Mouse (Mus musculus) liver, embryonic 11.5 days (tissue): ENCODE measurements around the gene Loxl4. TPM values are rescaled to one million over a fixed set of nuclear protein-coding genes. Genes with fewer than 3 reads are reported as not detected.

Source experiments
- ATAC-seq: fragments of 200-750 bp; cut with Nextera tagmentation; replicated peaks from 2 replicates; pipeline ENCODE4 v1.8.0; 2017; ENCODE audit warnings: moderate number of reproducible peaks, mild to moderate bottlenecking, moderate TSS enrichment, moderate library complexity; ENCODE audit not compliant: low FRiP score
- DNase-seq: peaks from one replicate; pipeline ENCODE4 v3.0.0-alpha.2; 2017; ENCODE audit warnings: low spot score
- H3K27ac ChIP-seq: fragments of 300-500 bp; sonication (generic); 2 replicates; pipeline ENCODE4 v1.5.1; 2014; ENCODE audit warnings: mild to moderate bottlenecking, low read depth, low read length, control low read depth
- H3K27me3 ChIP-seq: fragments of 300-500 bp; sonication (generic); replicated peaks from 2 replicates; pipeline ENCODE4 v1.6.1; 2014; ENCODE audit warnings: low read length, mixed read lengths; ENCODE audit not compliant: control insufficient read depth, insufficient read depth
- H3K36me3 ChIP-seq: fragments of 300-500 bp; sonication (generic); 2 replicates; pipeline ENCODE4 v1.6.1; 2014; ENCODE audit warnings: mild to moderate bottlenecking, low read length, moderate library complexity, mixed read lengths; ENCODE audit not compliant: control insufficient read depth, insufficient read depth
- H3K4me1 ChIP-seq: fragments of 300-500 bp; sonication (generic); replicated peaks from 2 replicates; pipeline ENCODE4 v1.6.1; 2014; ENCODE audit warnings: low read length, mixed read lengths; ENCODE audit not compliant: control insufficient read depth, insufficient read depth
- H3K4me2 ChIP-seq: fragments of 300-500 bp; sonication (generic); 2 replicates; pipeline ENCODE4 v1.6.1; 2014; ENCODE audit warnings: mild to moderate bottlenecking, control low read depth, moderate library complexity
- H3K4me3 ChIP-seq: fragments of 300-500 bp; sonication (generic); 2 replicates; pipeline ENCODE4 v1.5.1; 2014; ENCODE audit warnings: low read depth, low read length, control low read depth
- H3K9ac ChIP-seq: fragments of 300-500 bp; sonication (generic); 2 replicates; pipeline ENCODE4 v1.6.1; 2014; ENCODE audit warnings: low read depth, low read length, control low read depth
- H3K9me3 ChIP-seq: fragments of 300-500 bp; sonication (generic); 2 replicates; pipeline ENCODE4 v1.6.1; 2016; ENCODE audit warnings: low read length, inconsistent platforms, mixed read lengths; ENCODE audit not compliant: control insufficient read depth
- WGBS: fragments of 180-500 bp; shearing (Covaris S2); extraction: QIAGEN DNeasy Blood & Tissue Kit; methylation state at CpG from one replicate; pipeline ENCODE4 v1.1.7; 2014; 5-methylcytosine and 5-hydroxymethylcytosine counted together
- polyA plus RNA-seq: library from polyadenylated mRNA; unstranded; fragments of >200 nt; fragmentation: Nextera tagmentation; extraction: Ambion mirVana; gene quantifications from 2 replicates; pipeline ENCODE4 v1.2.1, GENCODE M21; 2014

Gene Loxl4
- polyA plus RNA-seq, 1 experiment from 2014 or later: 0.18 TPM

GRCm38 (mm10) chr19:42584188-42584587 is 28.4 kb downstream of the Loxl4 start:
- DNase-seq: no peak
- WGBS: 67% methylated on average over 3 of the region's 3 CpGs
- Histone ChIP-seq H3K9me3 (no peaks in the 10 kb centered on the region), H3K9ac (no peak overlapping the region), H3K4me3 (no peak overlapping the region), H3K27ac (peak overlapping the region; percentile 65), H3K4me2 (0 out of 2 replicates have a peak overlapping the region, but pooled peaks have one; percentile 4), H3K36me3 (peaks cover 5% of the 10 kb centered on the region; the same call in 1 of the 2 replicates), H3K4me1 (peaks cover 17% of the 10 kb centered on the region), H3K27me3 (no peaks in the 10 kb centered on the region)
- ATAC-seq: peak; percentile 72

GRCm38 (mm10) chr19:42583677-42584076 is 28.9 kb downstream of the Loxl4 start:
- H3K4me2 ChIP-seq: peak overlapping the region; percentile 24
- peak overlapping the region; percentile 75 for H3K27ac ChIP-seq
- peak; percentile 80 for ATAC-seq
- 73% methylated on average over 5 of the region's 5 CpGs for WGBS
- H3K4me1 ChIP-seq: peaks cover 17% of the 10 kb centered on the region
- DNase-seq: no peak
- H3K9me3 ChIP-seq: no peaks in the 10 kb centered on the region
- H3K9ac ChIP-seq: peak overlapping the region; percentile 27; the same call in 1 of the 2 replicates
- H3K36me3 ChIP-seq: peaks cover 5% of the 10 kb centered on the region; the same call in 1 of the 2 replicates
- H3K27me3 ChIP-seq: no peaks in the 10 kb centered on the region
- no peak overlapping the region for H3K4me3 ChIP-seq

- Histone ChIP-seq H3K9ac (no peak overlapping the region), H3K9me3 (no peaks in the 10 kb centered on the region), H3K27me3 (no peaks in the 10 kb centered on the region), H3K4me3 (no peak overlapping the region), H3K36me3 (peaks cover 5% of the 10 kb centered on the region; the same call in 1 of the 2 replicates), H3K4me2 (peak overlapping the region; percentile 24), H3K27ac (peak overlapping the region; percentile 75), H3K4me1 (peaks cover 17% of the 10 kb centered on the region)
- no peak for DNase-seq
- WGBS: 84% methylated on average over 13 of the region's 13 CpGs
- ATAC-seq: peak; percentile 65; the same call in 1 of the 2 replicates
Observed at GRCm38 (mm10) chr19:42582811-42583370, 29.7 kb downstream of the Loxl4 start.

DNA sequence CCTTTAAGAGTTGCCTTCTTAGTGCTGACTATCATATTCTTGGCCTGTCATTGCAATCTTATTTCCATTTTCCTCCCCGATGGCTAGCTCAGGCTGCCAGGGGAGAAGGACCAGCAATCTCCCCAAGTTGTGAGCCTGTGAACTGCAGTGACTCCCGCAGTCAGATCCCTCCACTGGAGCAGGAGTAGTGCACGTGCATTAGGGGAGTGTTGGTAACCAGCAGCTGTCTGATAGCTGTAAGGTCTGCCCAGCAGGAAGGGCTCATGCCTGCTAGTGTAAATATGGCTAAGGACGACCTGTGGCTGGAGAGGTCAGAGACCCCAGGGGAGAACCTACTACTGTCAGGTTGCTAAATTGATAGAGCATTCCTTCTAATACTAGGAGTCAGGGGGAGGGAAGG is 31.9 kb downstream of the Loxl4 start:
- H3K27ac ChIP-seq: no peak overlapping the region
- peaks cover 5% of the 10 kb centered on the region; the same call in 1 of the 2 replicates for H3K36me3 ChIP-seq
- H3K4me1 ChIP-seq: peaks cover 17% of the 10 kb centered on the region
- no peak overlapping the region for H3K9ac ChIP-seq
- H3K9me3 ChIP-seq: no peaks in the 10 kb centered on the region
- DNase-seq (no peak), ATAC-seq (0 out of 2 replicates have a peak, but pooled peaks have one; percentile 31)
- WGBS: 45% methylated on average over 4 of the region's 4 CpGs
- H3K4me3 ChIP-seq: no peak overlapping the region
- no peak overlapping the region for H3K4me2 ChIP-seq
- H3K27me3 ChIP-seq: no peaks in the 10 kb centered on the region

DNA sequence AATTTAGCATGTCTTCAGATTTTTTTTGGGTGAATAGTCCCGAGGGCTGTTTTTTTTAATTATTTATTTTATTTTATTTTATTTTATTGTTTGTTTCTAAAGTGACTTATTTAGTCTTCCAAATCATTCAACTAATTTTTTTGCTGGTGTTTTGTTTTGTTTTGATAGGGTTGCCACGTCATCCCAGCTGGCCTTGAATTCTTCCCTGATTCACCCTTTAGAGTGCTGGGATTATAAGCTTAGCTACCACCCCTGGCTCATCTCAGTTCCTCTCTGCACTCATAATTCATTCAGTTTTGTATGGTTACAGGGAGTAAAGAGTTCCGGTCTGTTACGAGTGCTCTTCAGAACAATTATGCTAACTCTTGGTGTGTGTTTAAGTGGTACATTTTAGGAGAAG is 34.0 kb downstream of the Loxl4 start:
- 86% methylated on average over 4 of the region's 4 CpGs for WGBS
- no peaks in the 10 kb centered on the region for H3K27me3 ChIP-seq
- no peak for ATAC-seq
- no peak overlapping the region for H3K9ac ChIP-seq
- peaks cover 11% of the 10 kb centered on the region for H3K4me1 ChIP-seq
- H3K9me3 ChIP-seq: no peaks in the 10 kb centered on the region
- H3K36me3 ChIP-seq: peaks cover 5% of the 10 kb centered on the region; the same call in 1 of the 2 replicates
- H3K4me3 ChIP-seq: no peak overlapping the region
- H3K27ac ChIP-seq: no peak overlapping the region
- DNase-seq: no peak
- no peak overlapping the region for H3K4me2 ChIP-seq

GRCm38 (mm10) chr19:42576856-42577255 is 35.8 kb downstream of the Loxl4 start:
- 58% methylated on average over 1 of the region's 1 CpGs for WGBS
- no peak for ATAC-seq

DNA sequence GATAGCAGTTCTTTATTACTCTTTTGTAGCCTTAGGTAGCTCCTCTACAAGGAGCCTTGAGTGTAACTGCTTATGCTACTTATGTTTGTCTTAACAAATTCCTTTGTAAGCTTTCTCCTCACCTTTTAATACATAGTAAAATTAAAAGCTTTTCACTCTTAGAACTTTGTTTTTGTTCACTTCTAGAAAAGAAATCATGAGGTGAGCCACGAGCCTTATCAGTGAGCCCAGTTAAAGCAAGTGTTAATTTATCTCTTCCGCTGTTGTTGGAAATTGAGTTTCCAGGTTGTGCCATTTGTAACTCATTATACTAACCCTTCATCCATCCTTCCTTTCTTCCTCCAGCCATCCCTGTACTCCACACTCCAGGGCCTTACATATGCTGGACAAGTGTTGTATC is 37.3 kb downstream of the Loxl4 start:
- no peak overlapping the region for H3K4me2 ChIP-seq
- H3K27ac ChIP-seq: no peak overlapping the region
- no peaks in the 10 kb centered on the region for H3K36me3 ChIP-seq
- no peaks in the 10 kb centered on the region; the same call in 1 of the 2 replicates for H3K4me1 ChIP-seq
- ATAC-seq (no peak), DNase-seq (no peak)
- WGBS: 60% methylated on average over 2 of the region's 2 CpGs
- no peaks in the 10 kb centered on the region for H3K27me3 ChIP-seq
- no peak overlapping the region for H3K9ac ChIP-seq
- no peaks in the 10 kb centered on the region for H3K9me3 ChIP-seq
- no peak overlapping the region for H3K4me3 ChIP-seq

More at GRCm38 (mm10) chr19:42576856-42577255, 35.8 kb downstream of the Loxl4 start:
- no peaks in the 10 kb centered on the region for H3K27me3 ChIP-seq
- H3K4me1 ChIP-seq: peaks cover 2% of the 10 kb centered on the region; the same call in 1 of the 2 replicates
- H3K36me3 ChIP-seq: no peaks in the 10 kb centered on the region
- H3K4me3 ChIP-seq: no peak overlapping the region
- H3K9ac ChIP-seq: no peak overlapping the region
- DNase-seq: no peak
- no peak overlapping the region for H3K4me2 ChIP-seq
- no peak overlapping the region for H3K27ac ChIP-seq
- H3K9me3 ChIP-seq: no peaks in the 10 kb centered on the region

- no peak for ATAC-seq
- H3K27me3 ChIP-seq: no peaks in the 10 kb centered on the region
Observed at GRCm38 (mm10) chr19:42571291-42571690, 41.3 kb downstream of the Loxl4 start.

GRCm38 (mm10) chr19:42569076-42569475 is 43.5 kb downstream of the Loxl4 start:
- DNase-seq (no peak), ATAC-seq (no peak)
- Histone ChIP-seq H3K4me2 (no peak overlapping the region), H3K36me3 (peaks cover 2% of the 10 kb centered on the region; the same call in 1 of the 2 replicates), H3K9me3 (no peaks in the 10 kb centered on the region), H3K4me1 (no peaks in the 10 kb centered on the region; the same call in 1 of the 2 replicates), H3K27me3 (no peaks in the 10 kb centered on the region), H3K9ac (no peak overlapping the region), H3K27ac (no peak overlapping the region), H3K4me3 (no peak overlapping the region)
- 73% methylated on average over 2 of the region's 2 CpGs for WGBS

More at GRCm38 (mm10) chr19:42571291-42571690, 41.3 kb downstream of the Loxl4 start:
- no peaks in the 10 kb centered on the region for H3K36me3 ChIP-seq
- no peak overlapping the region for H3K27ac ChIP-seq
- WGBS: 79% methylated on average over 4 of the region's 4 CpGs
- DNase-seq: no peak
- no peak overlapping the region for H3K4me2 ChIP-seq
- H3K9me3 ChIP-seq: no peaks in the 10 kb centered on the region
- no peaks in the 10 kb centered on the region; the same call in 1 of the 2 replicates for H3K4me1 ChIP-seq
- H3K9ac ChIP-seq: no peak overlapping the region
- no peak overlapping the region for H3K4me3 ChIP-seq
